ENCODE assay signal across 22 mouse cellular contexts in the genomic region with DNA sequence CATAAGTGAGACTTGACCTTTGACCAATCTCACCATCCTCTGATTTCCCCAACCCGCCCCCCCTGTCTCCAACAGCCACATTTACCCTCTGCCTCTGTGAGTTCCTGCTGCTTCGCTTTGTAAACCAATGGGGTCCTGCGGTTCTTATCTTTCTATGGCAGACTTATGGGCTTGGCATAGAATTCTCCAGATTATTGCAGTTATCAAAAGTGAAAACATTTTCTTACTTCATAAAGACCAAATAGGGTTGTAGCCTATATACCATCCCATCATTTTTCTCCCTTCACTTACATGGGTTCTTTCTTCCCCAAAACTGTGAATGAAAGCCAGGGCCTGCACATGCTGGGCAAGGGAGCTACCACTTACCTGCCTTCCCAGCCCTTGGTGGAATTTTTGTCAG. TPM values are rescaled to one million over a fixed set of nuclear protein-coding genes. Genes with fewer than 3 reads are reported as not detected.
DNase-seq lines count a peak whose midpoint lies in the region; ATAC-seq and TF ChIP-seq lines count a peak whose summit lies in the region.
"Had no signal": no experiment of that assay in that cellular context is flagged by ENCODE, and none has a peak within 500 bp of the region (broad histone marks: within the 10 kb centered on the region; RNA-seq: fewer than 3 reads in every experiment).

No protein-coding gene starts in this region.

- peaks cover 12 to 14% of the 10 kb centered on the region in 2 experiments for H3K4me1 ChIP-seq in MEL (ENCODE audit: control insufficient read depth in 1 of 2, insufficient read depth in 2 of 2, low read length in 2 of 2)
- H3K4me1 ChIP-seq in erythroblast, embryonic 14.5 days (ENCODE audit: control insufficient read depth): peaks cover 79% of the 10 kb centered on the region
- H3K4me1 ChIP-seq in liver, embryonic 15.5 days (replicated peaks): peaks cover 69% of the 10 kb centered on the region
- peaks cover 13% of the 10 kb centered on the region for H3K4me1 ChIP-seq in hindbrain, embryonic 10.5 days (replicated peaks)

- H3K79me2 ChIP-seq in MEL (ENCODE audit: control insufficient read depth, insufficient read depth, low read length, poor library complexity): no peaks in the 10 kb centered on the region

- ATAC-seq in liver, embryonic 15.5 days (ENCODE audit: insufficient read depth): peak; percentile 92
- ATAC-seq: CD4-positive, CD25-positive, alpha-beta regulatory T cell, adult 4 months; forebrain, embryonic 13.5 days; inflammation-experienced regulatory T-cells, adult 6 months; lung, postnatal 0 days had no signal

- H3K4me2 ChIP-seq in liver, embryonic 15.5 days: peak overlapping the region; percentile 66
- H3K4me2 ChIP-seq: embryonic facial prominence, embryonic 15.5 days; forebrain, embryonic 13.5 days; heart, embryonic 13.5 days; kidney, embryonic 15.5 days had no signal

- H3K4me3 ChIP-seq in MEL (ENCODE audit: control insufficient read depth in 1 of 2, insufficient read depth in 1 of 2, low read depth in 2 of 2, low read length in 2 of 2): no peak overlapping the region
- H3K4me3 ChIP-seq in erythroblast, embryonic 14.5 days (replicated peaks): peak overlapping the region; percentile 38
- H3K4me3 ChIP-seq in liver, embryonic 15.5 days (replicated peaks): peak overlapping the region; percentile 27; the same call in 1 of the 2 replicates
- H3K4me3 ChIP-seq in hindbrain, embryonic 10.5 days: no peak overlapping the region
- H3K4me3 ChIP-seq: embryonic facial prominence, embryonic 15.5 days; forebrain, embryonic 13.5 days; heart, embryonic 13.5 days; kidney, embryonic 15.5 days; megakaryocyte, embryonic 14.5 days had no signal

- no peaks in the 10 kb centered on the region for H3K9me3 ChIP-seq in MEL (replicated peaks; ENCODE audit: insufficient read depth, low read length)
- H3K9me3 ChIP-seq in erythroblast, embryonic 14.5 days (ENCODE audit: control insufficient read depth, low read length): no peaks in the 10 kb centered on the region
- H3K9me3 ChIP-seq in liver, embryonic 15.5 days (replicated peaks): no peaks in the 10 kb centered on the region
- no peaks in the 10 kb centered on the region for H3K9me3 ChIP-seq in hindbrain, embryonic 10.5 days
- H3K9me3 ChIP-seq: embryonic facial prominence, embryonic 15.5 days; forebrain, embryonic 13.5 days; heart, embryonic 13.5 days; kidney, embryonic 15.5 days; megakaryocyte, embryonic 14.5 days had no signal

- TF ChIP-seq EP300 in MEL (IDR thresholded peaks at IDR 0.05; ENCODE audit: low read depth in 1 of 2, low read length in 2 of 2): peak; percentile 95 to 96

- H3K27me3 ChIP-seq in MEL (ENCODE audit: control insufficient read depth in 1 of 2, insufficient read depth in 2 of 2, low read length in 2 of 2): no peaks in the 10 kb centered on the region
- no peaks in the 10 kb centered on the region for H3K27me3 ChIP-seq in erythroblast, embryonic 14.5 days (ENCODE audit: control insufficient read depth)
- no peaks in the 10 kb centered on the region for H3K27me3 ChIP-seq in liver, embryonic 15.5 days
- no peaks in the 10 kb centered on the region for H3K27me3 ChIP-seq in hindbrain, embryonic 10.5 days (ENCODE audit: insufficient read depth, poor library complexity, severe bottlenecking)
- H3K27me3 ChIP-seq: embryonic facial prominence, embryonic 15.5 days; forebrain, embryonic 13.5 days; heart, embryonic 13.5 days; kidney, embryonic 15.5 days; megakaryocyte, embryonic 14.5 days had no signal

- TF ChIP-seq POLR2A in MEL (IDR thresholded peaks at IDR 0.05; ENCODE audit: control insufficient read depth in 1 of 2, insufficient read depth in 1 of 2, low read depth in 1 of 2, low read length in 2 of 2, poor library complexity in 1 of 2): no peak

- H3K9ac ChIP-seq in MEL (ENCODE audit: control insufficient read depth, low read depth, low read length, poor library complexity, severe bottlenecking): peak overlapping the region; percentile 4; the same call in 1 of the 2 replicates
- peak overlapping the region; percentile 43; the same call in 1 of the 2 replicates for H3K9ac ChIP-seq in liver, embryonic 15.5 days
- H3K9ac ChIP-seq: embryonic facial prominence, embryonic 15.5 days; forebrain, embryonic 13.5 days; heart, embryonic 13.5 days; kidney, embryonic 15.5 days had no signal

- DNase-seq in 416B (ENCODE audit: low read depth): peak; percentile 60
- DNase-seq in MEL (ENCODE audit: low read depth, low spot score): peak; percentile 88
- no peak for DNase-seq in right cerebral cortex, postnatal 10 days (ENCODE audit: low spot score in 2 of 2)
- DNase-seq in hindbrain, embryonic 10.5 days (ENCODE audit: low spot score): no peak
- DNase-seq in cerebellum, postnatal 14 days: no peak
- DNase-seq: adrenal gland, postnatal 10 days; cerebellum, adult 9-11 months; embryo, embryonic 11 days; gastrocnemius, postnatal 36 days; heart, postnatal 4 days; right cerebral cortex, postnatal 14 days; thymus, adult 2 months had no signal

- TF ChIP-seq CTCF in MEL (IDR thresholded peaks at IDR 0.05 in 2 of 3, conservative IDR thresholded peaks at IDR 0.05 in 1 of 3; ENCODE audit: control insufficient read depth in 1 of 3, insufficient read depth in 1 of 3, low read depth in 2 of 3, low read length in 3 of 3, poor library complexity in 1 of 3, severe bottlenecking in 1 of 3): no peak

- H3K36me3 ChIP-seq in MEL (ENCODE audit: control insufficient read depth in 1 of 2, insufficient read depth in 2 of 2, low read length in 2 of 2): peaks cover 0 to 9% of the 10 kb centered on the region in 2 experiments; a peak in 2 of 4 replicates
- H3K36me3 ChIP-seq in erythroblast, embryonic 14.5 days (ENCODE audit: control insufficient read depth): no peaks in the 10 kb centered on the region; the same call in 1 of the 2 replicates
- no peaks in the 10 kb centered on the region for H3K36me3 ChIP-seq in liver, embryonic 15.5 days (replicated peaks)
- no peaks in the 10 kb centered on the region for H3K36me3 ChIP-seq in hindbrain, embryonic 10.5 days
- H3K36me3 ChIP-seq: embryonic facial prominence, embryonic 15.5 days; heart, embryonic 13.5 days; kidney, embryonic 15.5 days had no signal

- no peak for TF ChIP-seq RAD21 in MEL (IDR thresholded peaks at IDR 0.05; ENCODE audit: low read depth, low read length)

- H3K27ac ChIP-seq in MEL (ENCODE audit: control insufficient read depth, low read depth, low read length): peak overlapping the region; percentile 81
- peak overlapping the region; percentile 96 for H3K27ac ChIP-seq in liver, embryonic 15.5 days (replicated peaks)
- no peak overlapping the region for H3K27ac ChIP-seq in hindbrain, embryonic 10.5 days
- H3K27ac ChIP-seq: embryonic facial prominence, embryonic 15.5 days; forebrain, embryonic 13.5 days; heart, embryonic 13.5 days; kidney, embryonic 15.5 days had no signal

- WGBS in liver, embryonic 15.5 days (ENCODE audit: insufficient replicate concordance): 30% methylated on average over 3 of the region's 3 CpGs
- 62% methylated on average over 3 of the region's 3 CpGs for WGBS in hindbrain, embryonic 10.5 days

TF ChIP-seq in MEL, 35 proteins besides CTCF, POLR2A, EP300 and RAD21 (continues in another document):
- TF ChIP-seq ETS1 (IDR thresholded peaks at IDR 0.05; ENCODE audit: low read depth, low read length) (peak; percentile 89), E2F4 (IDR thresholded peaks at IDR 0.05; ENCODE audit: borderline replicate concordance, low read depth, low read length) (no peak), HCFC1 (IDR thresholded peaks at IDR 0.05; ENCODE audit: low read depth, low read length) (peak; percentile 30; the same call in 1 of the 2 replicates), CHD1 (IDR thresholded peaks at IDR 0.05; ENCODE audit: low read depth, low read length) (no peak), GATA1 (IDR thresholded peaks at IDR 0.05; ENCODE audit: low read depth, low read length) (peak; percentile 97), MYC (IDR thresholded peaks at IDR 0.05; ENCODE audit: low read depth, low read length) (peak; percentile 71), ZMIZ1 (IDR thresholded peaks at IDR 0.05; ENCODE audit: low read depth, low read length) (no peak), TAL1 (IDR thresholded peaks at IDR 0.05; ENCODE audit: low read length) (peak; percentile 93), MEF2A (IDR thresholded peaks at IDR 0.05; ENCODE audit: extremely low read depth, insufficient replicate concordance, low read depth, low read length, poor library complexity, severe bottlenecking) (0 out of 2 replicates have a peak, but pooled peaks have one; percentile 33)

RNA-seq across cellular contexts. Expression of a gene that starts 6.7 kb away (rescaled TPM):
- total RNA-seq in MEL (2012; rRNA removed): 9.6 and 11.0 TPM in 2 replicates
- 10 to 100 TPM; 10.4 to 65.8 TPM for polyA plus RNA-seq in MEL (2012; ENCODE audit: insufficient read depth in 1 of 2, insufficient read length in 2 of 2, low read depth in 1 of 2, low replicate concordance in 2 of 2, missing spikeins in 1 of 2)
- 0.36 and 0.43 TPM in 2 replicates for polyA plus RNA-seq in erythroblast, embryonic 14.5 days (2012)
- 4.8 and 6.1 TPM in 2 replicates for polyA plus RNA-seq in liver, embryonic 15.5 days (2015; fragmentation: Nextera tagmentation; extraction: Ambion mirVana)
- polyA plus RNA-seq in hindbrain, embryonic 10.5 days (2016; fragmentation: Nextera tagmentation; extraction: Ambion mirVana): 5.0 and 5.8 TPM in 2 replicates

RNA-seq across cellular contexts. Expression of a gene that starts 16.8 kb away (rescaled TPM):
- total RNA-seq in MEL (2012; rRNA removed): 251 and 254 TPM in 2 replicates
- polyA plus RNA-seq in MEL (2012; ENCODE audit: insufficient read depth in 1 of 2, insufficient read length in 2 of 2, low read depth in 1 of 2, low replicate concordance in 2 of 2, missing spikeins in 1 of 2): 100 to 1,000 TPM in 1 of 2 experiments, not detected in 1; 203 TPM
- polyA plus RNA-seq in erythroblast, embryonic 14.5 days (2012): 2.2 and 2.5 TPM in 2 replicates
- polyA plus RNA-seq in liver, embryonic 15.5 days (2015; fragmentation: Nextera tagmentation; extraction: Ambion mirVana): 89.7 and 91.5 TPM in 2 replicates
- 173 and 217 TPM in 2 replicates for polyA plus RNA-seq in hindbrain, embryonic 10.5 days (2016; fragmentation: Nextera tagmentation; extraction: Ambion mirVana)

RNA-seq across cellular contexts. Expression of a gene that starts 54.5 kb away (rescaled TPM):
- 9.2 and 10.7 TPM in 2 replicates for total RNA-seq in MEL (2012; rRNA removed)
- polyA plus RNA-seq in MEL (2012; ENCODE audit: insufficient read depth in 1 of 2, insufficient read length in 2 of 2, low read depth in 1 of 2, low replicate concordance in 2 of 2, missing spikeins in 1 of 2): 1 to 10 TPM in 1 of 2 experiments, not detected in 1; 8.5 TPM
- 0.33 and 0.53 TPM in 2 replicates for polyA plus RNA-seq in erythroblast, embryonic 14.5 days (2012)
- polyA plus RNA-seq in liver, embryonic 15.5 days (2015; fragmentation: Nextera tagmentation; extraction: Ambion mirVana): 15.1 and 18.0 TPM in 2 replicates
- polyA plus RNA-seq in hindbrain, embryonic 10.5 days (2016; fragmentation: Nextera tagmentation; extraction: Ambion mirVana): 23.1 and 28.5 TPM in 2 replicates

RNA-seq across cellular contexts. Expression of a gene that starts 55.0 kb away (rescaled TPM):
- total RNA-seq in MEL (2012; rRNA removed): 34.2 and 37.6 TPM in 2 replicates
- 10 to 100 TPM in 1 of 2 experiments, not detected in 1; 47.7 TPM for polyA plus RNA-seq in MEL (2012; ENCODE audit: insufficient read depth in 1 of 2, insufficient read length in 2 of 2, low read depth in 1 of 2, low replicate concordance in 2 of 2, missing spikeins in 1 of 2)
- 0.95 and 1.1 TPM in 2 replicates for polyA plus RNA-seq in erythroblast, embryonic 14.5 days (2012)
- 44.5 and 47.5 TPM in 2 replicates for polyA plus RNA-seq in liver, embryonic 15.5 days (2015; fragmentation: Nextera tagmentation; extraction: Ambion mirVana)
- polyA plus RNA-seq in hindbrain, embryonic 10.5 days (2016; fragmentation: Nextera tagmentation; extraction: Ambion mirVana): 43.1 and 45.2 TPM in 2 replicates

Comparison
In these comparisons a context has a peak if more than half of its experiments do, and no peak if none do; other contexts are left out.
1. DNase-seq: peak in 416B (single experiment) and MEL (single experiment); none in right cerebral cortex, postnatal 10 days (0 of 2), hindbrain, embryonic 10.5 days (single experiment) and cerebellum, postnatal 14 days (0 of 2).
2. H3K4me3 ChIP-seq: peak in erythroblast, embryonic 14.5 days (single experiment) and liver, embryonic 15.5 days (single experiment); none in MEL (0 of 2) and hindbrain, embryonic 10.5 days (single experiment).
3. RNA of a gene that starts 16.8 kb away (polyA plus RNA-seq): 203 TPM in MEL, 173 to 217 TPM in hindbrain, embryonic 10.5 days and 89.7 to 91.5 TPM in liver, embryonic 15.5 days; 2.2 to 2.5 TPM in erythroblast, embryonic 14.5 days; every median in the first group is over 10 times any median in the second.